Mouse (Mus musculus) heart, adult 8-10 months (tissue): ENCODE results near the gene Slc45a1. TPM values are rescaled to one million over a fixed set of nuclear protein-coding genes. Genes with fewer than 3 reads are reported as not detected.

Source experiments
- DNase-seq: peaks from one replicate; pipeline ENCODE4 v3.0.0; 2022; ENCODE audit warnings: low spot score
- total RNA-seq, 4 experiments: library from RNA; stranded (reverse); gene quantifications; 2 replicates each; pipeline ENCODE4 v1.2.4; 2022

The Slc45a1 gene
- total RNA-seq = not detected

GRCm38 (mm10) chr4:150651390-150652277 lies at the start of gene Slc45a1:
Slc45a1 (minus strand) TSS chr4:150652174.
- DNase-seq = no peak

DNA sequence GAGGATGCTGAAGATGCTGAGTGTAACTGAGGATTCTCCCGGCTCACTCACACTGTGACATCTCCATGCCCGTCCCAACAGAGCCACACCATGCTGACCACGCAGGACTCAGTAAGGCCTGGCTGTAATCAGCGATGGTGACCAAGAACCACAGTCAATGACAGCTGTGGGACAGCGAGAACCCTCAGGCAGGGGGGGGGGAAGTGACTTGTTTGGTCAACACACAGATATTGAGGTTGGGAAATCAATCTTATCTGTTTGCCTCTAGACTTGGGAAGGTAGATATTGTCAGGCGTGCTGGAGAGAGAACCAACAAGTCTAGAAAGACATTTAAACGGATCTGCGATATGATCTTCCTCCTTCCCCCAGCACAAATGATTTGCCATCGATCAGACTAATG lies 48.9 kb upstream of the Slc45a1 start:
- DNase-seq = no peak

DNA sequence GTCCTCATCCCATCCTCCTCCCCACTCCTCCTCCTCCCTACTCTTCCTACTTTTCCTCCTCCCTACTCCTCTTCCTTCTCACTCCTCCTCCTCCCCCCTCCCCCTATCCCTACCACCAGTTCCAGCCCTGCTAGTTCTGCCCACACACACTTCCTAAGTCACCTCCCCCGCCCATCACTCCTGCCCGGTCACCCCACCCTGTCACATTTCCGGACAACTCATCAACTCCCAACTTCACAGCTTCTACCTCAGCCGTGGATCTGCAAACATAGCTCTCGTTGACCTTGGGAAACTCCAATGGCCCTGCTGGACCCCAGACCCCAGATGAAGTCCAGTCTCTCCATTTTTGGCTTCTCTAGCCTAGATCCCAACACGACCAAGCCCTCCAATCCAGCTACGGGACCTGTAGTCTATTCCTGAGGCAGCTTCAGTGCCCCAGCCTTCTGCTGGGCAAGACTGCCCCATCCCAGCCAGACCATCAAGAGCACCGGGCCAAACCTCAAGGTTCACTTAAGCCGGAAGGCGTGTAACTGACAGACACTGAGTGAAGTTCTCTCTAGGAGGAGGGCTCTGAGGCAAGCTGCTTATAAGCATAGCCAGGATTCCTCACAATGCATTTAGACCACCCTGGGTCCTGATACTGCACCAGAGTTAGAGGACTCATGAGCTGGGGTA lies 42.6 kb upstream of the Slc45a1 start:
- DNase-seq = no peak

- no peak for DNase-seq
Observed at GRCm38 (mm10) chr4:150692861-150693403, 41.0 kb upstream of the Slc45a1 start.

GRCm38 (mm10) chr4:150690759-150691158 lies 38.8 kb upstream of the Slc45a1 start:
- DNase-seq = peak; percentile 56

DNA sequence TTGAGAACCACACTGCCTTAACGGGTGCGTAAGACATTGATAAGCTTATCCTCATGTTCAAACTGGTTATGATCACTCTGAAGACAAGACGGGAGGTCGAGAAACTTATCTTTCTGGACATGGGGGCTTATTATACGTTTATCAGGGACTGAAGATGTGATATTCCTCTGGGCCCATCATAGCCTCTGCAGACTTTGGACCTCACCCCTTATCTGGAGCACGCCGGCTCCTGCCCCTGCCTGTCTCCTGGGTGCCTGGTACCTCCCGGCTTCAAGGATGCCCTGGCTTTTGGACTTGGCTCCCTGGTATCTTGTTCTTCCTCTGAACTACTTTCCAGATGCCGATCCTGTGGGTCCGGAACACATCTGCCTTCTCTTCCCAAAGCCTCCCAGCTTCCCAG lies 37.6 kb upstream of the Slc45a1 start:
- DNase-seq = no peak

DNA sequence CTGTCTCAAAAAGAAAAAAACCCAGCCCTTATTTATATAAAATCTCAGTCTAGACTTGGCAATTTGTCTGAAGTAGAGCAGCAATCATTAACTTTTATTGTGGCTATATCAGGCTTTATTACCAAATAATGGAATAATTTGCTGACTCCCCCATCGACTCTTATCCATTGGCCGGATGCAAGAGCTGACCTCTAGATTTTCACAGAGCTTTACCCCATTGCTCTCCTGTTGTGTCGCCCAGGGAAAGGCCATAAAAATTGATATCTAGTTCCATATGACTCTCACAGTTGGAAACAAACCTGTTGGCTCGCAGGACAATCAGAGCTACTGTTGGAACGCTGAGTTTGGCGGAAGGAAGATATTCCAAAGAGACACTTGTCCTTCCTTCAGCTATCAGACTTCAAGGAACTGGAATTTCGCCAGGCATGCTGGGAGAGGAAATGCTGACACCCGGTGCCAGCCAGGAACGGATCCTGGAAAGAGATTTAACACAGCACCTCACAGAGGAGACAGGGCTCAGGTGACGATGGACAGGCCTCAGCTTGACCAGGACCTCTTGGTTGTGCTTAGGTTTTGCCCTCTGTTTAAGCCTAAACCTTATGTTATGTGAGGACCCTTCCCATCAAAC lies 35.3 kb upstream of the Slc45a1 start:
- no peak for DNase-seq

- no peak for DNase-seq
Observed at GRCm38 (mm10) chr4:150686538-150686937, 34.6 kb upstream of the Slc45a1 start.

GRCm38 (mm10) chr4:150685778-150686493 lies 34.0 kb upstream of the Slc45a1 start:
- DNase-seq = peak; percentile 45

DNA sequence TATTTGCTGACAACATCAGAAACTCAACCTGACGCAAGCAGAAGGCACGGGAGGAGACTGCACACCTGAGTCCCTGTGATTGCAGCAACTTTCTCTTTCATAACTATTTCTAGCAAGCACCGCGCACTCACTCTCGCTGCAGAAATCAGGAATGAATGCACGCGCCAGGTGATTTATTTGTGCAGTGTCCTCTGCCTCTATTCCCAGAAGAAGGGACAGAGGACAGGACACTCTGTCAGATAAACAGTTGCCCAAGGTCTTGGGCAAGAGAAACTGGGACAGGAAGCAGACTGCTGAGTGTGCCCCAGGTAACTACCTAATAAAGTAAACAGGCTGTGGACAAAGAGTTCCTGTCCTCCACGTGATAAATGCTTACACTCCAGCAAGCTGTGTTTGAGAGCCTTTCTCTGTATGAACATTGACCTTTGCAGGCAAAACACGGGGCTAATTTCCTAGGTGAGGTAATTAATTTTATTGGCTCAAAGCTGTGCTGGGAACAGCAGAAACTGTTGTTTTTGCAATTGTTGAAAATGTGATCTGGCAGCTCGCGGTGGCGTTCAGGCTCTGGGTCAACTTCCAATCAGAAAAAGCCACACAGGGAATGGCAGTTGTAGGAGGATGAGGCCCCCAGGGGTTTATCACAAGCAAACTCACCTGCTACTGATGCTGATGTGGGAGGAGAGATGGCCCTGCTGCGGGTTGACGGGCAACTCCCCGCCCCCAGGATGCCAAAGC lies 33.2 kb upstream of the Slc45a1 start:
- DNase-seq = no peak

DNA sequence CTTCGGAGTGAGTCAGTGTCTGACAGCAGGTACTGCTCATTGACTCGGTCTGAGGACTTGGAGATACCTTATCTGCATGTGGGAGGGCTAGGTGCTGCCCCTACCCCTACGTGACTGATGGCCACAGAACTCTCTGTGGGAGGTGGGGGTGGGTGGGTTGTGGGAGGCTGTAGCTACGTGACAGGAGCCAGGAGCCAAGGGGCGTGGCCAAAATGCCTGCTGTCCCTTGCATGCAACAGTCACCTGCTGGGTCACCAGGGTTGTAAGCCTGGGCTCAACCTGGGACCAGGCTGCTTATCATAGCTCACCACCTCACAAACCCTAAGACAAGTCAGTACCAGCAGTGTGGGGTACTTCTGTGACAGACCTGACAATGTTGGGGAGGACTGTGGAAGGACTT lies 28.4 kb upstream of the Slc45a1 start:
- DNase-seq = no peak

DNA sequence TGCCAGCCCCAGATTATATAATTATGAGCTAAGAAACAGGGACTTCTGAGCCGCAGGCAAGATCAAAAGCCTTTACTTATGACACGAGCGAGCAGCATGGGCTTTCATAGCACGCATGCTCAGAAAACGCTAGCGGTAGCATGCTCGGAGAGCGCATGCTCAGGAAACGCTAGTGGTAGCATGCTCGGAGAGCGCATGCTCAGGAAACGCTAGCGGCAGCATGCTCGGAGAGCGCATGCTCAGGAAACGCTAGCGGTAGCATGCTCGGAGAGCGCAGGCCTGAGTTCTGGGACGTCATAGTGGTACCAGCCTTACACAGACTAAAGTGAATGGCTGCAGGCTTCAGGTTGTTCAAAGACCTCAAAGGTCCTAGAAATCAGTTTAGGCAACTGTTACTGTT lies 26.8 kb upstream of the Slc45a1 start:
- no peak for DNase-seq

GRCm38 (mm10) chr4:150677846-150678224 lies 25.9 kb upstream of the Slc45a1 start:
- DNase-seq = no peak

DNA sequence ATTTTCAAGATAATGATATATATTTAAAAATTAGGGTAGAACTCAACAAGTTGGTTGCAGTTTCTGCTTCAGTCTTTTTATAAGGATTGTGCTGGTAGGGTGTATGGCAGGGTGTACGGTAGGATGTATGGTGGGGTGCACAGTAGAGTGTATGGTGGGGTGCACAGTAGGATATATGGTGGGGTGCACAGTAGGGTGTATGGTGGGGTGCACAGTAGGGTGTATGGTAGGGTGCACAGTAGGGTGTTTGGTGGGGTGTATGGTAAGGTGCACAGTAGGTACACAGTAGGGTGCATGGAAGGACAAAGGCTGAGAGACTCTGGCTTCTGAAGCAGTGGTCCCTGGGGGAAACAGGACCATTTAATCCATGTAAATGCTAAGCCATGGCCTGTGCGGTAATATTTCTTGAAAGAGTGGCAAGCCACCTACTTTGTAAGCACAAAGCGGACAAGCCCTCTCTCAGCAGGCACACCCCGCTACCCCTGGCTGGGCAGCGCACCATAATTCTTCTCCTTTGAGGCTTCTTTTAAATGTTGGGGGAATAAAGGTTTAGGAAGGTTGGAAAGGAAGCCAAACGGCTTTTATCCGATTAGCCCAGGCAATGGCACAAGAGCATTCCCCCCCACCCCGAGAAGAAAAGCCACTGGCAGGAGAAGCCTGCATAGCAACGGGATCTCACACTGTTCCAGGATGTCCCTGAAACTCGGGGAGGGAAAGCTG lies 25.3 kb upstream of the Slc45a1 start:
- no peak for DNase-seq

DNA sequence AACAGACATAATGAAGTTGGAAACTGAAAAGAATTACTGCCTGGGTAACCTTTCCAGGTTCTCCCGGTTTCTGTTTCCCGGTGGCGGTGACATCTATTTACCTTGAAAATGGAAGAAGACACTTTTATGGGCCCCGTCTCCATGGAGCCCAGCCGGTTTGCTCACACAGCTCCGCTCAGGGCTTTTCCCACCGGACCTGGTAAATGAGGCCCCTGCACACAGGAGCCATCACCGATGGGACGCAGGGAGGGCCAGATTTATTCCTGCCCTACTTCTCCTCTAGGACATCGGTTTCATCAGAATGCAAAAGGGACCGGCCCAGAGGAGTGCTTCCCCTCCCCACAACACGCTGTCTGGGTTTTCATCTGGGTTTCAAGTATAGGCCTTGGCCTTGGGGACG lies 24.1 kb upstream of the Slc45a1 start:
- no peak for DNase-seq

DNA sequence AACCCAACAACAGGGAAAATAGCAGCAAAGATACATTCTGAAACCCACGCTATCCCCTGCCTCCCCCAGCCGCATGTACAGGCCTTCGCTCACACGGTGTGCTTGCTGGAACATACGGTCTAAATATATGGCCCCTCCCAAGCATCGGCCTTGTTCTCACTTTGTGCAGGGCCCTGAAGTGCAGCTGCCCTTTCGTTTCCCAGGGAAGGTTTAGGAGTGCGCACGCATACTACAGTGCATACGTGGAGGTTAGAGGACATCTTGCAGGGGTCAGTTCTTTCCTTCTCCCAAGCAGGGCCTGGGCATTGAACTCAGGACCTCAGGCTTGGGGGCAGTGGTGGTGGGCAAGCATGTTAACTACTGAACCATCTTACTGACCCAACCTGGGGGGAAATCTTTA lies 23.3 kb upstream of the Slc45a1 start:
- no peak for DNase-seq

- DNase-seq = no peak
Observed at GRCm38 (mm10) chr4:150665806-150666205, 13.8 kb upstream of the Slc45a1 start.

DNA sequence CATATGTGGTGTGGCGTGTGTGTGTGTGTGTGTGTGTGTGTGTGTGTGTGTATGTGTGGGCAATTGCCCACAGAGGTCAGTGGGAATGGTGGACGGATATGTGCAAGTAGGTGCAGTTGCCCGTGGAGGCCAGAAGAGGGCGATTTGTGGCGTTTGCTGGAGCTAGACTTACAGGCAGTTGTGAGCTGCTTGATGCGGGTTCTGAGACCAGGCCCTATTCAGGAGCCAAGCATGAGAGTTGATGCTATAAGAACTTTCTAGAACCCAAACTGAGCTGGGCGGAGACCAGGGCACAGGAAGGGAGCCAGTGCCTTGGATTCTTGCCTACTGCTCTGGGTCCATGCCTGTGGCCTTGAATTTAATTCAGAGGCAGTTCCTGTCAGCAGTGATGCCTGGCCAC lies 12.8 kb upstream of the Slc45a1 start:
- DNase-seq = no peak

DNA sequence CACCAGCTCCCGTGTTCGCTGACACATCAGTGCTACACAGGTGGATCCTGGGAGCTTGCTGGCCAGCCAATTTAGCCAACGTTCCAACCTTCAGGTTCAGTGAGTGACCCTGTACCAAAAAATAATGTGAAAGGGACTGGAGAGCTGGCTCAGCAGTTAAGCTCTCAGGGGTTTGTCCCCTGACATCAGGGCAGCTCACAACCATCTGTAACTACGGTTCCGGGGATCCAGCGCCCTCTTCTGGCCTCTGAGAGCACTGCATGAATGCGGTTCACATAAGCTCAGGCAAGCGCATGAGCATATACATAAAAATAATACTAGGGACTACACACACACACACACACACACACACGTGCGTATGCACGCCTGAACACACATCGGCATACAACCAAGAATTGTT lies 11.2 kb upstream of the Slc45a1 start:
- DNase-seq = no peak

DNA sequence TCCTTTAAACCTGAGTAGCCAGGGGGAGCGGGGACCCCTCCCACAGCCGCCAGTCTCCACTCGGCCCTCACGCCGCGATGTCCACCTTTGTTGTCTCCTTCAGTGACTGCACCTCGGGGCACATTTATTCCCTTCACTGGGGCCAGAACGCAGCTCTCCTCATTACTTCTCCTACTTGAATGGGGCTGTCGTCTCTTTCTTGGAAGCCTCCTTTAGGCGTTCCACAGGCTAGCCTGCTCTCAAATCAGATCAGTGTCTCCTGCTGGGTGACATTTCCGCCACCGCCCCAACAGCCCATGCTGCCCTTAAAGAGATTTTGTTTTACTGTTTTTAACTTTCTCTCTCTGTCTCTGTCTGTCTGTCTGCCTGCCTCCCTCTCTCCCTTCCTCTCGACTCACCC lies 9.9 kb upstream of the Slc45a1 start:
- no peak for DNase-seq
